Mouse (Mus musculus): Measurements from ENCODE around the gene Ube2g2.

Ube2g2 gene

DNA sequence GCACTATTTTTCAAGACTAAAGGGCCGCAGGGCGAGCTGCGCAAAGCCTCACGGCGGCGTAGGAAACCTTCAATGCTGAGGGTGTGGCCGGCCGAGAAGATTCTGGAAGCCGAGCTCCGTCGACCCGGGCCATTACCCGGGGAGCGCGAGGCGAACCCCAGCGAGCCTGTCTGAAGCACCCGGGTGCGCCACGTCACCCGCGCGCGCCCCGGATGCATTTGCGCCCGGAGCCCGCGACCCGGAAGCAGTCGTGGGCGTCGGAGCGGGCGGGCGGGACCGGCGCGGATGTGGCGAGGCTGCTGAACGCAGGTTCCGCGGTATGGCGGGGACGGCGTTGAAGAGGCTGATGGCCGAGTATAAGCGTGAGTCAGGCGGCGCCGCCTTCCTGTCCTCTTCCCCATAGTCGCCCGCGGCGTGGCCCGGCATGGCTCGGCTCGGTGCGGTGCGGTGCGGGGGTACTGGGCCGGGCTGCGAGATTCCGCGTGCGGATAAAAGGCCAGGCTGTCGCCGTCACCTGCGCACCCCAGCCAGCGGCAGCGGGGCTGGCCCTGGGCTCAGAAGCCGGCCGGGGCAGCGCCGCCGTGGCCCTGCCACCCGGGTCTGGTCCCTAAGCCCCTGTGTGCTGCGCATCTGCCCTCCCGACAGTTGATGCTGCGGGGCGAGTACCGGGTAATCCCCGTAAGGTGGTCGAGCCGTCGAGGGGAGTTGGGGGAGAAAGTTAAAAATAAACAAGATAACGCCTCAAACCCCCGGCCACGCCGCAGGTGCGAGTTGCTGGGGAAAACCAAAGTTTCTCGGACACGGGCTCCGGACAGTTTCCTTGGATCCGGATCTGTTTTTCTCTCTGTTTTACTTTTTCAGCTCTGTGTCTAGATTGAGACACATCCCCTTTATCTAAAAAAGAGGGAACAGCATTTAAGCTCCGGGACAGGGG is at the start of gene Ube2g2:
TSS of gene Ube2g2 (plus strand) at position 221 of the 934 bp plus-strand sequence.
- DNase-seq (ENCODE audit: low read depth, low spot score) = peak; percentile 92

GRCm38 (mm10) chr10:77573162-77573561 is 48.9 kb upstream of the Ube2g2 start:
- DNase-seq (ENCODE audit: low read depth, low spot score) = no peak

GRCm38 (mm10) chr10:77580027-77580920 is 41.8 kb upstream of the Ube2g2 start:
- no peak for DNase-seq (ENCODE audit: low read depth, low spot score)

DNA sequence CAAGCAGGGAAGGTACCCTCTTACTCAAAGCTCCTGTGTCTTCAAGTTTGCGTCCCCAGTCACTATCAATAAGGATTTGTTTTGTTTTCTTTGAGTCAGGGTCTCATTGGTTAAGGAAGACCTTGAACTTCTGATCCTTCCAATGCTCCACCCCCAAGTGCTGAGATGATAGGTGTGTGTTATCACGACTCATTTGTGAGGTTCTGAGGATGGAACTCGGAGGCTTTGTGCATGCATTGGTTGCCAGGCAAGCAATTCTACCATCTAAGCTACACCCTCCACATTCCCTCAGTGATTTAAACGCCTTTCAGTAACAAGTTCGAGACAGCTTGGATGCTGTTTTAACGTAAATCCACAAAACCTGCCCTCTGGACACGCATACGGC is 41.1 kb upstream of the Ube2g2 start:
- no peak for DNase-seq (ENCODE audit: low read depth, low spot score)

DNA sequence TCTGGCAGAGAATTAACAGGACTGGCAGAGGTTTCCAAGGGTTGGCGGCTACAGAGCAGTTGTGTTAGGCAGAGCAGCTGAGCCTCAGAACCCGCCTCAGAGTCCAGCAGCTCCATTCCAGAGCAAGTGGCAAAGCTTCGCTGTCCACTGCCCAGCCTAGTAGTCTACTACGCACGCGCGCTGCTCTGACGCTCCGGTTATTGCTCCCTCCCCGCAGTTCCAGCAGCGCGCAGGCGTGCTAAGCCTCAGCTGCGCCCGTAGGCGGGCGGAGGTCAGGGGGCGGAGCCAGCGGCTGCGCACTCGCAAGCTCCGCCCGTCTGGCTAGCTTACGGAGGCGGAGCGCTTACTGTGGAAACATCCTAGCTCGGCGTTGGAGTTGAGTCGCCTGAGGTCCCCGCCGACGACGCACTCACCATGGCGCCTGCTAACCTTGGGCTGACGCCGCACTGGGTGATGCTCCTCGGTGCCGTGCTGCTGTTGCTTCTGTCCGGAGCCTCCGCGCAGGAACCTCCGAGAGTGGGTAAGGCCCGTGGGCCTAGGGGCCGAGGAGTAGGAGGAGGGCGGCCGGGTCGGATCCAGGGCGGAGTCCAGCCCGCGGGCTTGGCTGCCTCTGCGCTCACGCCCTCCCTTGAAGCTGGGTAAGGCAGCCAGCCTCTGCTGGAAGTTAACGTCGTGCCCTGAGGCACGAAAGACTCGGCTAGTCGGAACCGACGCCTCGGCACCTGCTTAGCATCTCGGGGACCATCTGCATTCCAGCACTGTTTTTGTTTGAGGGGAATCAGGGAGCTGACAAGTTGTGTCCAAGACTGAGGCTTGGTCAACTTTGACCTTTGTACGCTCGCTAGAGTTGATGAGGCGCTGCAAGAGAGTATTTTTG is 40.4 kb upstream of the Ube2g2 start, which contains the start of gene Pttg1ip:
TSS of gene Pttg1ip (plus strand) at position 313 of the 877 bp plus-strand sequence.
- peak; percentile 94 for DNase-seq (ENCODE audit: low read depth, low spot score)

DNA sequence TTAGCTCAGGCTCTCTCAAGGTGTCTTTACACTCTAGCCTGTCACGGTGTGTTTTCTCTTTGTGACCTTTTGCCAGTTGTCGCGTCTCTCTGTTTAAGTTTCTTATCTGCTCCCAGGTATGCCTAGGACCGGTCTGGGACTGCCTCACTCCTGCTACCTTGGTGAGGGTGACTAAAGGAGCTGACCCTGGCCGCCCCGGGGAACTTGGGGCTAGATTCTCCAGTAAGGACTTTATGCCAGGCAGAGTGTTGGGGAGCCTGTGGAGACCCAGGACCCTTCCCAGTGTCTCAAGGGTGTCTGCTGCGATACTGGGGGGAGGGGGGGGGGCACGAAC is 39.8 kb upstream of the Ube2g2 start:
- no peak for DNase-seq (ENCODE audit: low read depth, low spot score)

GRCm38 (mm10) chr10:77583795-77584422 is 38.2 kb upstream of the Ube2g2 start:
- no peak for DNase-seq (ENCODE audit: low read depth, low spot score)

DNA sequence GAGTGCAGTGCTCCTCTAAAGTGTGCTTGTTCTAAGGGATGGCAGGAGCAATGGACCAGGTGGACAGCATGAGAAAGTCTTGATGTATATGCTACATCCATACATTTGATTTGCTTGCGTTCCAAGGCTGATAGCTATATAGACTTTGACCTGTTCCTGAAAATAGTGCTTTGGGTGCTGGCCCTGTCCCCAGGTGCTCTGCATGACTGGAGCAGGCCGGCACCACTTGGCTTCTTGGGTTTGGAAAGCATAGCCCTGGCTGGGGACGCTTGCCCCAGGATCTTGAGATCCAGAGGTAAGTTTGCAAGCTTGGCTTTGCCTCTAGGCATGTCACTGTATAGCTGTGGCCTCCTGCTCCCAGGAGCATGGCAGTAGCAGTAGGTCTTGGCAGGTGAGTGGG is 35.4 kb upstream of the Ube2g2 start:
- DNase-seq (ENCODE audit: low read depth, low spot score) = no peak

DNA sequence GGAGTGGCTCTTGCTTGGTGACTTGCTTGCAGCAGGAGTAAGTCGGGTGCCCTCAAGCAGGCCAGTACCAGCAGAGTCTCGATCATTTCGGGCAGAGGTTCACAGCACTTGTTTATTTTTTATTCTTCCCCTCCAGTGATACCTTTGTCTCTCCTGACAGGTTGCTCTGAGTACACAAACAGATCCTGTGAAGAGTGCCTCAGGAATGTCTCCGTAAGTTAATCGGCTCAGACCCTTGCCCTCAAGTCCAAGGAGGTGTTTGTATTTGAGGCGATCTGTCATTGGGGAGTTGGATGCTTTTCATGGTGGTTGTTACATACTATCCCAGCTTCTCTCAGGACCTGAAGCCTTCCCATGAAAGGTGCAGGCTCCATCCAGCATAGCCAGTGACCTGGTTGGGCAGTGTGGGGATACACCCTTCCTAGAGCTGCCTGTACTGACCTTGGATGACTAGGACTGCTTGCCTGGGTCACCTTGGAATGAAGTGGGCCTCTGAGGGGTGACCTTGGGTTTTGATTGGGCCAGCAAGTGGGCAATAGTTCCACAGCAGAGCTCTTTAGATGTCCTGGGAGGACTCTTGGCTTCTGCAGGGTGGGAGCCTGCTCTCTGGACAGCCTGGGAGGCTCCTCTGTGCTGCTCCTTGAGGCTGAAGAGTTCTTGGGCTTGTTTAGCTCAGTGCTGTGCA is 34.8 kb upstream of the Ube2g2 start:
- DNase-seq (ENCODE audit: low read depth, low spot score) = no peak

DNA sequence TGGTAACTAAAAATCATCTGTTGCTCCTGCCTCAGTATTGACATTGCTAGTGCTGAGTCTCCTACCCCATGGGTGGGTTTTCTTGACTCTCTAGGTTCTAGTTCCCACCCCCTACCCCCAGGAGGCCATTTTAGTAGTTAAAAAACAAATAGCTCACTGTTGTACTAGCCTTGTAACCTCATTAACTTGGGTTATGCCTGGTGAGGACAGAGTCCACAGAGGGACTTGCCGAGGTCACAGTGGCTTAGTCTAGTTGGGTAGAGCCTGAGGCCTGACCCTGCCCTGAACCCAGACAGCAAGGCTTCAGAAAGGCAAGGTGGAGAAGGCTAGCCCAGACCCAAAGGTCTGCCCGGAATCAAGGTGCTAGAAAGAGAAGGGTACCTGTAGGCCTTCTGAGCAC is 34.0 kb upstream of the Ube2g2 start:
- DNase-seq (ENCODE audit: low read depth, low spot score) = no peak

DNA sequence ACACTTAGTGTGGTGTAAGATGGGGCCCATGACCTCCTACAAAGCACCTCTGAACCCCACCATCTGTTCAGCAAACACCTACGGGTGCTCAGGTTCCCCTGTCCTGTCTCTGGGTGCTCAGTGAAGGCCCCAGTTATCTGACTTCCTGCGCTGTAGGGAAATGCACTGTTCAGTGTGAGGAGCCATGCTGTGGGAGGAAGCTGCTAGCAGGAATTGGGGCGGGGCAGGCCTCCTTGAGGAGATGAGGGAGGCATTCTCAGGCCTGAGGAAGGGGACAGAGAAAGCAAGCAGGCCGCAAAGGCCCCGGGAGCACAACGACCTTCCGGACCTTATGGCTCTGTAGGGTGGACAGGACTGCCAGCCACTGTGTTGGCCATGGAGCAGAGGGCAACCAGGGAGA is 33.0 kb upstream of the Ube2g2 start:
- DNase-seq (ENCODE audit: low read depth, low spot score) = no peak

DNA sequence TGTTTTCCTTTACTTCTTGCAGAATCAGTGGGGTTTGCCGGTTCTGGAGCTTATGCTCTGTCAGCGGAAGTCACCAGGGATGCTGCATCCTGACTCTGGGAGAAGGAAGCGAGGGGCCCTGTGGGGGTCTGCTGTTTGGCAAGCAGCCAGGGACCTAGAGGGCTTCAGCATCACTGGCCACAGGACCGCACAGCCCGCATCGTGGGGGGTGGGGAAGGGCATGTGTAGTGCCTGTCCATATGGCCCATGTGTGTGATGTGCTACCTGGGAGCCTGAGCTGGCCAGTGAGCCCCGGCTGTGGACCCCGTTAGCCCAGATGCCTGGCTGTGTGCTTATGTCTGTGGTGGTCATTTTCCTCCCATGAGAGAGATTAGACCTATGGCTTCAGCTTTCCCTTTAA is 32.3 kb upstream of the Ube2g2 start:
- no peak for DNase-seq (ENCODE audit: low read depth, low spot score)

DNA sequence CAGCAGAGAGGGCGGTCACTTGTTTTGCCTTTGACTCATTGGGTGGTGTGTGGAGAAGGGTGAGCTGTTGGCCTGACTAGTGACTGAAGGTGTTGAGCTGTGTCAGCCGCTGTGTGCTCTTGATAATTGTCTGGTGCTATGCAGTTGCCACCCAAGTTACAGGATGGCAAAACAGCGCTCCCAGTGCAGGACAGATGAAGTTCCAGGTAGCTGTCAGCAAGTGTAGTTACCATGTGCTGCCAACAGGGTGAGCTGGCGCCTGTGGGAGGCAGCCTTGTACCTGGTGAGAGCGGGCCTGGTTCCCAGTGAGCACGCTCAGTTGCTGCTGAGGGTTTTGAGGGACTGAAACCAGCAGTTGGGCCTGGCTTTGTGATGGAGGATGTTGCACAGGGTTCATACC is 31.3 kb upstream of the Ube2g2 start:
- peak; percentile 68 for DNase-seq (ENCODE audit: low read depth, low spot score)

DNA sequence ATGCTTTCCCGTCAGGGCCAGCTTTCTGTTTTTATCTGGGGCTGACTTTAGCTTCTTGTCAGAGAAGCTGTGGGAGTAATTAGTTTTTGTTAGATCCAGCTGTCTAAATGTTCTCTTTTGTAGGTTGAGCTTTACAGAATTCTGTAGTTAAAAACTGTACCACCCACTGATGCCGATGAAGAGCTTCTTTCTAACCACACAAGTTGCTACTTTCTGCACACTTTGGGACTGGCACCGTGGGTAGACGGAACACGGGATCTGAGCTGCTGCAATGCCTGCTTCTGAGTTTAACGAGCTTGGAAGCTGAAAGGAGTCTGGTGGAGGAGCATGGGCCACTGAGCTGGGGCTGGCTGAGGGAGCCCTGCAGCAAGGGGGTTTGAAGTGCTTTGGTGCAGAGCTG is 30.5 kb upstream of the Ube2g2 start:
- no peak for DNase-seq (ENCODE audit: low read depth, low spot score)

GRCm38 (mm10) chr10:77596060-77596459 is 26.0 kb upstream of the Ube2g2 start:
- no peak for DNase-seq (ENCODE audit: low read depth, low spot score)

GRCm38 (mm10) chr10:77603021-77603420 is 19.1 kb upstream of the Ube2g2 start:
- no peak for DNase-seq (ENCODE audit: low read depth, low spot score)

GRCm38 (mm10) chr10:77604111-77604510 is 18.0 kb upstream of the Ube2g2 start:
- no peak for DNase-seq (ENCODE audit: low read depth, low spot score)

- no peak for DNase-seq (ENCODE audit: low read depth, low spot score)
These were observed 17.1 kb upstream of the Ube2g2 start for GRCm38 (mm10) chr10:77604958-77605357.

- DNase-seq (ENCODE audit: low read depth, low spot score) = no peak
These were observed 16.7 kb upstream of the Ube2g2 start for GRCm38 (mm10) chr10:77605368-77605767.

Data from c-Kit-negative CD71-positive TER-119-positive erythroid progenitor cells, embryonic 14.5 days (primary cell).